Comparison of ENCODE assay signal across 8 mouse cellular contexts in genomic region chr10:62339211-62340094, GRCm38 (mm10). TPM values are rescaled to one million over a fixed set of nuclear protein-coding genes. Genes with fewer than 3 reads are reported as not detected.
DNase-seq lines count a peak whose midpoint lies in the region; ATAC-seq lines count a peak whose summit lies in the region.

No protein-coding gene starts in this region.

- H3K9me3 ChIP-seq in embryonic facial prominence, embryonic 13.5 days = no peaks in the 10 kb centered on the region
- H3K9me3 ChIP-seq in heart, embryonic 10.5 days = no peaks in the 10 kb centered on the region
- H3K9me3 ChIP-seq in liver, embryonic 15.5 days (replicated peaks) = no peaks in the 10 kb centered on the region
- H3K9me3 ChIP-seq in neural tube, embryonic 13.5 days = no peaks in the 10 kb centered on the region

- no peaks in the 10 kb centered on the region for H3K27me3 ChIP-seq in embryonic facial prominence, embryonic 13.5 days
- H3K27me3 ChIP-seq in heart, embryonic 10.5 days (ENCODE audit: insufficient read depth, poor library complexity, severe bottlenecking) = no peaks in the 10 kb centered on the region
- no peaks in the 10 kb centered on the region for H3K27me3 ChIP-seq in liver, embryonic 15.5 days
- H3K27me3 ChIP-seq in neural tube, embryonic 13.5 days = no peaks in the 10 kb centered on the region

- 2% methylated on average over 45 of the region's 45 CpGs for WGBS in embryonic facial prominence, embryonic 13.5 days
- 2% methylated on average over 45 of the region's 45 CpGs for WGBS in heart, embryonic 10.5 days
- under 1% methylated on average over 45 of the region's 45 CpGs for WGBS in liver, embryonic 15.5 days (ENCODE audit: insufficient replicate concordance)
- WGBS in neural tube, embryonic 13.5 days = 4% methylated on average over 45 of the region's 45 CpGs

- peak; percentile 23 for ATAC-seq in embryonic facial prominence, embryonic 13.5 days (ENCODE audit: insufficient number of reproducible peaks, insufficient read depth, low FRiP score, low TSS enrichment, low read depth)
- peak; percentile 1 for ATAC-seq in liver, embryonic 15.5 days (ENCODE audit: insufficient read depth)
- peak; percentile 66 for ATAC-seq in neural tube, embryonic 13.5 days (ENCODE audit: low read depth)

- peak overlapping the region; percentile 76 for H3K4me3 ChIP-seq in embryonic facial prominence, embryonic 13.5 days
- H3K4me3 ChIP-seq in heart, embryonic 10.5 days = peak overlapping the region; percentile 82
- H3K4me3 ChIP-seq in liver, embryonic 15.5 days (replicated peaks) = peak overlapping the region; percentile 88
- peak overlapping the region; percentile 71 for H3K4me3 ChIP-seq in neural tube, embryonic 13.5 days

- peaks cover 51% of the 10 kb centered on the region for H3K4me1 ChIP-seq in embryonic facial prominence, embryonic 13.5 days
- H3K4me1 ChIP-seq in heart, embryonic 10.5 days = peaks cover 74% of the 10 kb centered on the region
- H3K4me1 ChIP-seq in liver, embryonic 15.5 days (replicated peaks) = peaks cover 93% of the 10 kb centered on the region
- H3K4me1 ChIP-seq in neural tube, embryonic 13.5 days (replicated peaks) = peaks cover 55% of the 10 kb centered on the region

- peak overlapping the region; percentile 80 for H3K9ac ChIP-seq in embryonic facial prominence, embryonic 13.5 days
- peak overlapping the region; percentile 89 for H3K9ac ChIP-seq in liver, embryonic 15.5 days
- peak overlapping the region; percentile 80 for H3K9ac ChIP-seq in neural tube, embryonic 13.5 days

- peak overlapping the region; percentile 95 for H3K4me2 ChIP-seq in embryonic facial prominence, embryonic 13.5 days
- peak overlapping the region; percentile 91 for H3K4me2 ChIP-seq in liver, embryonic 15.5 days
- H3K4me2 ChIP-seq in neural tube, embryonic 13.5 days = peak overlapping the region; percentile 75

- H3K27ac ChIP-seq in embryonic facial prominence, embryonic 13.5 days = peak overlapping the region; percentile 71
- H3K27ac ChIP-seq in heart, embryonic 10.5 days = peak overlapping the region; percentile 94
- peak overlapping the region; percentile 98 for H3K27ac ChIP-seq in liver, embryonic 15.5 days (replicated peaks)
- peak overlapping the region; percentile 89 for H3K27ac ChIP-seq in neural tube, embryonic 13.5 days (replicated peaks)

- H3K36me3 ChIP-seq in embryonic facial prominence, embryonic 13.5 days = no peaks in the 10 kb centered on the region
- H3K36me3 ChIP-seq in heart, embryonic 10.5 days = no peaks in the 10 kb centered on the region
- H3K36me3 ChIP-seq in liver, embryonic 15.5 days (replicated peaks) = peaks cover 27% of the 10 kb centered on the region
- no peaks in the 10 kb centered on the region for H3K36me3 ChIP-seq in neural tube, embryonic 13.5 days

- DNase-seq in A20 (ENCODE audit: low read depth, low spot score) = peak; percentile 49
- peak; percentile 45 for DNase-seq in Muller cell, postnatal 12 days (ENCODE audit: inconsistent ontology term)
- no peak for DNase-seq in heart, embryonic 10.5 days (ENCODE audit: low spot score)
- peak; percentile 47 to 50 for DNase-seq in kidney, adult 8-10 months
- DNase-seq in thymus, postnatal 4 days = peak; percentile 77

RNA-seq across cellular contexts. Expression of gene Hk1, which starts 40.3 kb away (rescaled TPM):
- polyA plus RNA-seq in embryonic facial prominence, embryonic 13.5 days (2015; fragmentation: Nextera tagmentation; extraction: Ambion mirVana) = 32.9 and 38.9 TPM in 2 replicates
- 157 and 286 TPM in 2 replicates for polyA plus RNA-seq in heart, embryonic 10.5 days (2016; fragmentation: Nextera tagmentation; extraction: Ambion mirVana)
- 85.1 and 99.9 TPM in 2 replicates for polyA plus RNA-seq in liver, embryonic 15.5 days (2015; fragmentation: Nextera tagmentation; extraction: Ambion mirVana)
- polyA plus RNA-seq in neural tube, embryonic 13.5 days (2015; fragmentation: Nextera tagmentation; extraction: Ambion mirVana) = 96.0 and 103 TPM in 2 replicates

Comparison
In these comparisons a context has a peak if more than half of its experiments do, and no peak if none do; other contexts are left out.
1. ATAC-seq: peak in every context shown above with its lines; median percentile 66 in neural tube, embryonic 13.5 days; 23 in embryonic facial prominence, embryonic 13.5 days; 1 in liver, embryonic 15.5 days.